Mouse (Mus musculus) testis, adult 2 months (tissue): ENCODE data around the gene Inafm2.

Experiments
- CTCF ChIP-seq: fragments of 200-500 bp; IDR thresholded peaks from 2 replicates; pipeline ENCODE4 v1.5.1; 2012; ENCODE audit warnings: low read depth, mild to moderate bottlenecking, inconsistent platforms, low read length, moderate library complexity; ENCODE audit not compliant: control insufficient read depth, insufficient read depth, insufficient replicate concordance
- POLR2A ChIP-seq: fragments of 200-500 bp; IDR thresholded peaks from 2 replicates; pipeline ENCODE4 v1.6.1; 2012; ENCODE audit warnings: low read depth, mild to moderate bottlenecking, inconsistent platforms, low read length, moderate library complexity; ENCODE audit not compliant: control insufficient read depth

- TF ChIP-seq CTCF = no peak
- TF ChIP-seq POLR2A = no peak
Measured at GRCm38 (mm10) chr2:118754143-118754542, 8.6 kb downstream of the Inafm2 start.
